Mouse (Mus musculus) retina, embryonic 14.5 days (tissue): ENCODE results near the gene Ddr1.

Experiments used
- DNase-seq: peaks from one replicate; pipeline ENCODE4 v3.0.0-alpha.2; 2015; ENCODE audit warnings: low spot score

The Ddr1 gene

DNA sequence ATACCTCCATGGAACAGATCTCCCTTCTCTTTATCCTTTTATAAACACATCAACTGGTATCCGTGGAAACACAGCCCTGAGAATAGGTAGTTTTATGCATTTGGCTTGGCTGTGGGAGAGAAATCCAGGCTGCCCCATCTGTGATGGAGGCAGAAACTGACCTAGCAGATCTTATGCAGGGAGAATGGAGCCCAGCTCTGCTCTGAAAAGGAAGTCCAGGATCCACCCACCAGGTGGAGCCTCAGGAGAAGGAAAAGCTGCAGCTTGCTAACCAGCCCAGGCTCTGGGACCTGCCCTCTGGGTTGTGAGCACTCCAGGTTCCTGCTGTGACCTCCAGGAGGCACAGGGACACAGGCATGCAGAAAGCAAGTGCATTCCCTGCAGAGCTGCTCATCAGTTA is 70.4 kb downstream of the Ddr1 start:
- DNase-seq: peak; percentile 57
